Mouse (Mus musculus) urinary bladder, postnatal 25 days (tissue): ENCODE data around the gene Dhx38.
A peak's percentile ranks its signal among the peaks of the same experiment; 100 is the strongest.

ENCODE experiments used
- DNase-seq: peaks from one replicate; pipeline ENCODE4 v3.0.0; 2022; ENCODE audit warnings: low spot score

Dhx38 gene

GRCm38 (mm10) chr8:109565498-109566333, at the start of gene Dhx38, which contains the start of gene Txnl4b:
Gene Dhx38, minus strand, starts transcription at chr8:109565861.
Gene Txnl4b, plus strand, starts transcription at chr8:109565892.
- DNase-seq = peak; percentile 96

DNA sequence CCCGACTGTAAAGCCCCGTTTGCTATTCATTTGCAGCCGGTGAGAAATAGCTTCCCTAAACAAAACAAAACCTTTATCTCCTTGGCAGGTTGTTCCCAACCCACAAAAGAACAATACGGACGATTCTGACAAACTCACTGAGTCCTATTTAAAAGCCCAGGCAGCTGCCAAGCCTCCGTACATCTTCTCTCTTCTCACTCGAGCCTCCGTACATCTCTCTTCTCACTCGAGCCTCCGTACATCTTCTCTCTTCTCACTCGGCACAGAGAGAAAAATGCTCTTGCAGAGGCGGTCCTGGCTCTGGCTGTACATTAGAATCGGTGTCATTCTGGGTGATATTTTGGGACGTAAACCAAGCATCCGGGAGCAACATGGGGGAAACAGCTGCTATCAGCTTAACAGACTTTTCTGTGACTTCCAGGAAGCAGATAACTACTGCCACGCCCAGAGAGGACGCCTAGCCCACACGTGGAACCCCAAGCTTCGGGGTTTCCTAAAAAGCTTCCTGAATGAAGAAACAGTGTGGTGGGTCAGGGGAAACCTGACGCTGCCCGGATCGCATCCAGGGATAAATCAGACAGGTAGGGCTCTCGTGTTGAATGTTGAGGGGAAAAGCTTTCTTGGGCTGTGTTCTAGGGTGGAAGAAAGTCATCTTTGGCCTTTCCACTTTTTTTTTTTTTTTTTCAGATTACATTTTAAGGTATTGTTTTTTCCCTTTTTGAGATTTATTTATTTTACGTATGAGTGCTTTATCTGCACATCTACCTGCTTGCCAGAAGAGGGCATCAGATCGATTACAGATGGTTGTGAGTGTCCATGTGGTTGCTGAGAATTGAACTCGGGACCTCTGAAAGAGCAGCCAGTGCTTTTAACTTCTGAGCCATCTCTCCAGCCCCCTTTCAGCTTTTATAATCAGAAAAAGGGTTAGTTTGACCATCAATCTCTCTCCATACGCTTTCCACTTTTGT, 48.9 kb upstream of the Dhx38 start, which contains the start of gene Pkd1l3:
Gene Pkd1l3, plus strand, starts transcription at position 275 of the 968 bp plus-strand sequence.
- DNase-seq = no peak

DNA sequence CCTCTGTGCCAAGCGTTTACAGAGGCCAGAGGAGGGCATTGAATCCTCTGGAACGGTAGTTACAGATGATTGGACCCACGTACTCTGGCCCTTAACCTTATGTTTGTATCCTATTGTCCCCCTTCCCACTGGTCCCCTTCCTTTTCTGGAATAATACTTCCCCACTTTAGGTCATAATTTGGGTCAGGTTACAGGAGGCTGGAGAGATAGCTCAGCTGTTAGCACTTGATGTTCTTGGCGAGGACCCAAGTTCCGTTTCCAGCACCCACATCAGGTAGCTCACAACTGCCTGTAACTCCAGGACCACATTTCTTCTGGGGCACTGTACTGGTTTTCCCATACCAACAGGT, 43.5 kb upstream of the Dhx38 start:
- DNase-seq = no peak

- peak; percentile 88 for DNase-seq
Observed at GRCm38 (mm10) chr8:109608271-109609152, 42.9 kb upstream of the Dhx38 start, which contains the start of gene Dhodh. Gene Dhodh, minus strand, starts transcription at chr8:109608673.

GRCm38 (mm10) chr8:109607650-109608049, 42.0 kb upstream of the Dhx38 start:
- DNase-seq = no peak

GRCm38 (mm10) chr8:109606725-109607124, 41.1 kb upstream of the Dhx38 start:
- DNase-seq = no peak

GRCm38 (mm10) chr8:109595854-109596253, 30.2 kb upstream of the Dhx38 start:
- DNase-seq = peak; percentile 68

DNA sequence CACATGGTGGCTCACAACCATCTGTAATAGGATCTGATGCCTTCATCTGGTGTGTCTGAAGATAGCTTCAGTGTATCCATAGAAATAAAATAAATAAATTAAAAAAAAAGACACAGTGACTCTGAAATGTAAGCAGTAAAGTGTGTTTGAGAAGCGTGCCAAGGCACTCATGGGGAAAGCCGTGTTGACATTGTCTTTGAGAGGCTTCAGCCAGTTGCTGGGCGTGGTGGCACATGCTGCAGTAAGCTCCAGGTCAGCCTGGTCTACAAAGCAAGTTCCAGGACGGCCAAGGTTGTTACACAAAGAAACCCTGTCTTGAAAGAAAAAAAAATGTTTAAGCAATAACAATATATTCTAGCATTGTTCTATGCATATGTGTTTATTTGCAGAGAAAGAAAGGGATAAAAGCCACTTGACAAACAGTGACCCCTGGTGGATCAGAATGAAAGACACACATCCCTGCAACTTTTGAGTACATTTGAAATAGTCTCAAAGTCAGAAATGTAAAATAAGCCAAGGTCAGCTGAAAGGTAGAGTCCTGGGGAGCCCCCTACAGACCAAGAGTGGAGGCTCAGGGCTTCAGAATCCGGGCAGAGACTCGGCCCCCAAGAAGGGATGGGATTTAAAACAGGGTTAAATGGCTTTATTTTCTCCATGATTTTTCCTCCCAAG, 27.6 kb upstream of the Dhx38 start:
- DNase-seq = no peak

- DNase-seq = no peak
Observed at GRCm38 (mm10) chr8:109592164-109592563, 26.5 kb upstream of the Dhx38 start.

GRCm38 (mm10) chr8:109591367-109591766, 25.7 kb upstream of the Dhx38 start:
- DNase-seq = no peak

GRCm38 (mm10) chr8:109590901-109591300, 25.2 kb upstream of the Dhx38 start:
- no peak for DNase-seq

DNA sequence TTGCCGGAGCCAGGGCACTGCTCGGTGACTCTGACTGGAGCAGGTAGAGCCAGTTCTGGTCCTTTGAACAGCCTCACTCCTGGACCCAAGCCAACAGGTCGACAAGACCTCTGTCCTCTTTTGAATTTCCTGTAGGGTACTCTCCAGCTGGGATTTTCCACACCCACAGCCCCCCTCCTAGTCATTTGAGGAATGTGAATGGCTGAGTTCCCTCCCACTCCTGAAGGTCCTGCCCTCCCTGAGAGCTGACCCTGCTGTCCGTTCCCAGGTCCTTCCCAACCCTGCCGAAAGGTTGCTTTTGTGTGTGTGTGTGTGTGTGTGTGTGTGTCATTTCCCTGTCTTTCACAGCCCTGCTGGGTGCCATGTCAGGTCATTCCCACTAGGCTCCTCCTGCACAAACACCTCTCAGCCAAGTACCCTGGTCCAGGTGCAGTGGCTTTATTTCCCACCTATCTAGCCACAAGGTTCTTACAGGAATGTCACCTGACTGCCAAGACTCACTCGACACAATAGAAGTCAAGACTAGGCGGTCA, 21.4 kb upstream of the Dhx38 start:
- peak; percentile 67 for DNase-seq

- DNase-seq = no peak
Observed at GRCm38 (mm10) chr8:109585652-109586051, 20.0 kb upstream of the Dhx38 start.

DNA sequence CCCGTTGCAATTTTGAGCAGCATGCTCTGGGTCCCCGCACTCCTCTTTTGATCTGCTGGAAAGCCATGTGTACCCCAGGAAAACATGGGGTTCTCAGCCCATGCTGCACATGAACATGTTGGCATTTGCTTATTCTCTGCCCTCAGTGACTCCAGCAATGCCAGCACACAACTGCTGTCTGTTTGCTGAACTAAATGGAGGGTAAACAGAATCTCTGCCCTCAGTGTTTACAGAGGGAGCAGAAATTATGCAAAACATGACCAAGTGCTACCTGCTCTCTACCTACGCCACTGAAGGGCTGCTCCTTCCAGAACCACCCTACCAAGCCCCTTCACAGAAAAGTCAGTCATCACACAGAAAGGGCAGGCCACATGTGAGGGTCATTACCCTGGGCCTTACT, 19.2 kb upstream of the Dhx38 start:
- DNase-seq = no peak

DNA sequence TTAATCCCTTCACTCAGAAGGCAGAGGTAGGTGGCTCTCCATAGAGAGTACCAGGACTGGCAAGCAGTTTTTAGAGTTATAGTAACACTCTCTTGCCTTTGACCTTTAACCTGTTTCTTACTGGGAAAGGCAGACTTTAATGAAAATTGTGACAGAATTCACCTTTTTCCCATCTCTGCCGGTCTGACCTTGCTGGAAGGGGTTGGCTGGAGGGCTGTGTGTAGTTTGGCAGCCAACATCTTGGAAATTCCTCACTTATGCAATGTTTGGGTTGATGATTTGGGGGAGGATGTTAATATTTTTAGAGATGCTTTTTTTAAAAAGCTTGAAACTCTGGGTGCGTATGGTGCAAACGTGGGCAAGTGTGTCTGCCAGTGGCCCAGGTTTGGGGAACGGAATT, 18.6 kb upstream of the Dhx38 start:
- no peak for DNase-seq

DNA sequence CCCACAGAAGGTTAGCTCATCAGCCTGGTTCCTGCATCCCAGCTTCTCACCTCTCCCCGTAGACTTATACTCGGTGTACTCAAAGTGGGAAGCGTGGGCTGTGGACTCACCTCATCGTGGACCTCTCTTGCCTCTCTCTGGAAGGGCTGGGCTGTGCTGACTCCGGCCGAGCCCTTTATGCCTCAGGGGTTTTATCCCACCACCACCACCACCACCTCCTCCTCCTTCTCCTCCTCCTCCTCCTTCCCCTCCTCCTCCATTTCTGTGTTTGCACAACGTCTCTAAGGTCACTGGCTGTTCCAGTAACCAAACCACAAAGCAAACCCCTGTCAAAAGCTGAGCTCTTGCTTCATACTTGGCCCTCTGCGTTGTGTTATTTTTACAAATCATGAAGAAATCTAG, 13.2 kb upstream of the Dhx38 start, which contains the start of gene Hp:
Gene Hp, minus strand, starts transcription at position 273 of the 402 bp plus-strand sequence.
- DNase-seq = no peak

DNA sequence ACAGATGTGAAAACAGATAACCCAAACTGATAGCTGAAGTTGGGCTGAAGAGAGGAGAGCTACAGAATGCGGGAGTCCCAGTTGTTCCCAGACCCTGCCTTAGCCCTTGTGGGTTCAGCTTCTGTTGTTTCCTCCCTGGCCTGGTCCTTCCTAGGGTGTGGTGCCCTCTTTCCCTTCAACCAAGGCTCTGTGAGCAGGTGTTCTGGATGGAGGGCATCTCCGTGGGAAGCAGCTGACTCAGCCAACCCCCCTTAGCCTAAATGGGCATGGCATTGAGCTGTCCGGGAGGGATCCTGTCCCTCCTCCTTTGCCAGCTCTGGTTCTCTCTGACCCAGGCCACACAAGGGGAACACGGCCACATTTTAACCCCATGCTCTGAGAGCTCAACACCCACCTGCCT, 10.7 kb upstream of the Dhx38 start:
- DNase-seq = no peak

DNA sequence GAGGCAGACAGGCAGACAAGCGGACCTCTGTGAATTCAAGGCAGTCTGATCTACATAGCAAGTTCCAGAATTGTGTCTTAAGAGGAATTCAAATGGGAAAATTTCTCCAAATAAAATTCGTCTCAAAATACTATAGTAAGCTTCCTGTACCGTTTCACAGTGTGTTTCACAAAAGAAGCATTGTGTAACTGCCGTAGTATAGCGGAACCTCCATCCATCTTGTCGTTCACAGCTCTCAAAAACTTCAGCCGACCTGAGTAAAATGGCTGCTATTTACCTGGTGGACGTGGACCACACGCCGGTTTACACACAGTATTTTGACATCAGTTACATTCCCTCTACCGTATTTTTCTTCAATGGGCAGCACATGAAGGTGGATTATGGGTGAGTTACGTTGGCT, 5.5 kb upstream of the Dhx38 start:
- DNase-seq = no peak

- DNase-seq = no peak
Observed at GRCm38 (mm10) chr8:109564766-109565165, 895 bp downstream of the Dhx38 start.

DNA sequence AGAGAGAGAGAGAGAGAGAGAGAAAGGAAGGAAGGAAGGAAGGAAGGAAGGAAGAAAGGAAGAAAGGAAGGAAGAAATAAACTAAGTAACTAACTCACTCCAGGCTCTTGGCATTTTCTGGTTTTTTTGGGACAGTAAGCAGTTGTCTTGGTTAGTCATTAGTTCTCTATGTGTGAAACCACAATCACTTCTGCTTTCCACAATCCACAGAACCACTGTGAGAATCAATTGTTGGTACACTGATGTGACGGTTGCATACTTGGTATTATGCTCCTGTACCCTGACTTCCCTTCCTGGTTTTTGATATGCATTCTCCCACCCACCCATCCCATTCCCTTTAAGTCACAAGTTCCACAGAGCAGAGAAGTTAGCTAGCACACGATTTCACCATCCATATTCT, 1.8 kb downstream of the Dhx38 start:
- no peak for DNase-seq

GRCm38 (mm10) chr8:109551663-109552062, 14.0 kb downstream of the Dhx38 start:
- DNase-seq = no peak
